9 mouse cellular contexts compared by ENCODE assay signal in the genomic region with DNA sequence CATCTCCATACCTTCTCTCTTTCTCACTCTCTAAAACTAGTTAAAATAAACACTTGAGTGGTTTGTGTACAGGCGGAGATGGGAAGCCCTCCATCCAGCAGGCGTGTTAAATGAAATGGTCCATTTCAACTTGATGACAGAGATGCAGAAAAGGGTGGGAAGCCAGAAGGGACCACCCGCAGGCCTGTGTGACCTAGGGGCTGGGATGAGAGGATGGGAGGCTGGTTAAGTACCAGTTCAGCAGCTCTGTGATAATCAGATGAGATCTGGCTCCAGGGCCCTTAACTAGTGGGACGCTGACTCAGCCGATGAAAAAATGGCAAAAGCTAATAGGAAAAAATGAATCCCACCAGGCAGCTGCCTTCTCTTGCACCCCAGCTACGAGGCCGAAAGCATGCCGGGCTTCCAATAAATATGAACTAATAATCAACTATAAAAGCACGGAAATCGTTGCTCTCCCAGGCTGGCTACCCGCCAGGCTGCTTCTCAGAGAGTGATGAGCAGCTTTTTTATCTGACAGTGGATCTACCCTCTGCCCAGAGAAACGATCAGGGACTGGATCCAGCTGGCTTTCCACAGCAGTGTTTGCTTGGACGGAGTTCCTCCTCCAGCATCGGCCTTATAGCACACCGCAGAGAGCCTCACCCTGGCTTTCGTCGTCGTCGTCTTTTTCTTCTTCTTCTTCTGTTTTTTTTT.
DNase-seq lines count a peak whose midpoint lies in the region; ATAC-seq and TF ChIP-seq lines count a peak whose summit lies in the region.
"Had no signal": no experiment of that assay in that cellular context is flagged by ENCODE, and none has a peak within 500 bp of the region (broad histone marks: within the 10 kb centered on the region; RNA-seq: fewer than 3 reads in every experiment).

No protein-coding gene starts in this region.

- no peaks in the 10 kb centered on the region for H3K27me3 ChIP-seq in forebrain, postnatal 0 days (ENCODE audit: insufficient read depth, low read length)
- H3K27me3 ChIP-seq in forebrain, embryonic 10.5 days (ENCODE audit: poor library complexity, severe bottlenecking): no peaks in the 10 kb centered on the region
- no peaks in the 10 kb centered on the region for H3K27me3 ChIP-seq in stomach, embryonic 15.5 days (replicated peaks)
- H3K27me3 ChIP-seq in liver, embryonic 12.5 days (replicated peaks): no peaks in the 10 kb centered on the region

- H3K4me1 ChIP-seq in forebrain, postnatal 0 days (ENCODE audit: insufficient read depth): 0 out of 2 replicates have a peak, but pooled peaks cover 3% of the 10 kb centered on the region
- peaks cover 14% of the 10 kb centered on the region for H3K4me1 ChIP-seq in forebrain, embryonic 10.5 days
- H3K4me1 ChIP-seq in stomach, embryonic 15.5 days: no peaks in the 10 kb centered on the region
- H3K4me1 ChIP-seq in liver, embryonic 12.5 days: no peaks in the 10 kb centered on the region

- DNase-seq in forebrain, postnatal 0 days: peak; percentile 36
- DNase-seq in forebrain, embryonic 10.5 days (ENCODE audit: extremely low spot score, low spot score): no peak
- DNase-seq in Muller cell, postnatal 12 days (ENCODE audit: inconsistent ontology term): peak; percentile 55
- peak; percentile 14 to 47 for DNase-seq in cerebellum, postnatal 25 days
- DNase-seq in kidney, postnatal 4 days: peak; percentile 57 to 59
- DNase-seq in spleen, adult 12 weeks (ENCODE audit: low spot score): no peak

- 0 out of 2 replicates have a peak overlapping the region, but pooled peaks have one; percentile 0 for H3K4me2 ChIP-seq in forebrain, postnatal 0 days (ENCODE audit: low read depth)
- H3K4me2 ChIP-seq in stomach, embryonic 15.5 days: no peak overlapping the region
- no peak overlapping the region for H3K4me2 ChIP-seq in liver, embryonic 12.5 days

- 50% methylated on average over 19 of the region's 19 CpGs for WGBS in forebrain, postnatal 0 days
- 91% methylated on average over 19 of the region's 19 CpGs for WGBS in forebrain, embryonic 10.5 days
- 40% methylated on average over 19 of the region's 19 CpGs for WGBS in stomach, embryonic 15.5 days
- 73% methylated on average over 19 of the region's 19 CpGs for WGBS in liver, embryonic 12.5 days (ENCODE audit: insufficient replicate concordance)

- H3K27ac ChIP-seq in forebrain, postnatal 0 days (ENCODE audit: low read depth, low read length): no peak overlapping the region
- no peak overlapping the region for H3K27ac ChIP-seq in forebrain, embryonic 10.5 days
- no peak overlapping the region; the same call in 1 of the 2 replicates for H3K27ac ChIP-seq in stomach, embryonic 15.5 days
- H3K27ac ChIP-seq in liver, embryonic 12.5 days: no peak overlapping the region

- ATAC-seq in forebrain, postnatal 0 days: no peak
- ATAC-seq in stomach, embryonic 15.5 days (ENCODE audit: insufficient read depth, low FRiP score, low read depth): peak; percentile 36; the same call in 1 of the 2 replicates
- ATAC-seq in liver, embryonic 12.5 days: no peak

- H3K9ac ChIP-seq in forebrain, postnatal 0 days: no peak overlapping the region
- H3K9ac ChIP-seq in stomach, embryonic 15.5 days: no peak overlapping the region
- H3K9ac ChIP-seq in liver, embryonic 12.5 days: no peak overlapping the region

- no peaks in the 10 kb centered on the region for H3K36me3 ChIP-seq in forebrain, postnatal 0 days (ENCODE audit: insufficient read depth)
- H3K36me3 ChIP-seq in forebrain, embryonic 10.5 days (replicated peaks): no peaks in the 10 kb centered on the region
- no peaks in the 10 kb centered on the region for H3K36me3 ChIP-seq in stomach, embryonic 15.5 days
- H3K36me3 ChIP-seq in liver, embryonic 12.5 days: no peaks in the 10 kb centered on the region

- TF ChIP-seq CTCF in forebrain, postnatal 0 days (IDR thresholded peaks at IDR 0.05; ENCODE audit: low read depth): no peak

- H3K4me3 ChIP-seq in forebrain, postnatal 0 days (ENCODE audit: low read depth, low read length): no peak overlapping the region
- no peak overlapping the region for H3K4me3 ChIP-seq in forebrain, embryonic 10.5 days
- no peak overlapping the region for H3K4me3 ChIP-seq in stomach, embryonic 15.5 days (replicated peaks)
- no peak overlapping the region for H3K4me3 ChIP-seq in liver, embryonic 12.5 days
- H3K4me3 ChIP-seq: myocyte had no signal

- H3K9me3 ChIP-seq in forebrain, postnatal 0 days (ENCODE audit: low read length): no peaks in the 10 kb centered on the region
- no peaks in the 10 kb centered on the region for H3K9me3 ChIP-seq in forebrain, embryonic 10.5 days
- no peaks in the 10 kb centered on the region for H3K9me3 ChIP-seq in stomach, embryonic 15.5 days
- no peaks in the 10 kb centered on the region for H3K9me3 ChIP-seq in liver, embryonic 12.5 days (replicated peaks)

Comparison
In these comparisons a context has a peak if more than half of its experiments do, and no peak if none do; other contexts are left out.
1. DNase-seq: peak in forebrain, postnatal 0 days (single experiment), Muller cell, postnatal 12 days (single experiment), cerebellum, postnatal 25 days (2 of 2) and kidney, postnatal 4 days (2 of 2); none in forebrain, embryonic 10.5 days (single experiment) and spleen, adult 12 weeks (single experiment).